In genomic region chr3:152114786-152115185, GRCm38 (mm10) we compare ENCODE assay signal across 7 mouse cellular contexts. TPM values are rescaled to one million over a fixed set of nuclear protein-coding genes. Genes with fewer than 3 reads are reported as not detected.
DNase-seq lines count a peak whose midpoint lies in the region; ATAC-seq lines count a peak whose summit lies in the region.

No protein-coding gene starts in this region.

- WGBS in embryonic facial prominence, embryonic 12.5 days = 45% methylated on average over 10 of the region's 10 CpGs
- WGBS in heart, embryonic 13.5 days = 7% methylated on average over 10 of the region's 10 CpGs
- under 1% methylated on average over 10 of the region's 10 CpGs for WGBS in macrophage (ENCODE audit: missing documents)

- no peaks in the 10 kb centered on the region for H3K9me3 ChIP-seq in embryonic facial prominence, embryonic 12.5 days
- H3K9me3 ChIP-seq in heart, embryonic 13.5 days = no peaks in the 10 kb centered on the region

- no peaks in the 10 kb centered on the region for H3K79me2 ChIP-seq in macrophage (ENCODE audit: inconsistent target)

- H3K27ac ChIP-seq in embryonic facial prominence, embryonic 12.5 days = no peak overlapping the region
- H3K27ac ChIP-seq in heart, embryonic 13.5 days (replicated peaks) = peak overlapping the region; percentile 69
- H3K27ac ChIP-seq in macrophage = peak overlapping the region; percentile 57

- DNase-seq in adrenal gland, adult 8-10 months = peak; percentile 96
- DNase-seq in kidney, postnatal 10 days = peak; percentile 92
- peak; percentile 74 to 86 for DNase-seq in spleen, postnatal 36 days (ENCODE audit: low spot score in 2 of 2)

- H3K27me3 ChIP-seq in embryonic facial prominence, embryonic 12.5 days = no peaks in the 10 kb centered on the region
- peaks cover 7% of the 10 kb centered on the region; the same call in 1 of the 2 replicates for H3K27me3 ChIP-seq in heart, embryonic 13.5 days (replicated peaks)

- H3K36me3 ChIP-seq in embryonic facial prominence, embryonic 12.5 days = no peaks in the 10 kb centered on the region
- H3K36me3 ChIP-seq in heart, embryonic 13.5 days = no peaks in the 10 kb centered on the region
- H3K36me3 ChIP-seq in macrophage (ENCODE audit: inconsistent target) = no peaks in the 10 kb centered on the region

- no peak overlapping the region for H3K4me3 ChIP-seq in embryonic facial prominence, embryonic 12.5 days
- H3K4me3 ChIP-seq in heart, embryonic 13.5 days = no peak overlapping the region
- H3K4me3 ChIP-seq in macrophage (ENCODE audit: inconsistent target) = no peak overlapping the region

- ATAC-seq in embryonic facial prominence, embryonic 12.5 days (ENCODE audit: insufficient number of reproducible peaks, insufficient read depth, low FRiP score, low TSS enrichment) = peak; percentile 25; the same call in 1 of the 2 replicates
- ATAC-seq in heart, embryonic 13.5 days (ENCODE audit: extremely low read depth, insufficient number of reproducible peaks, low FRiP score, low TSS enrichment) = peak; percentile 91
- ATAC-seq in inflammation-experienced regulatory T-cells, adult 6 months = no peak

- H3K4me2 ChIP-seq in embryonic facial prominence, embryonic 12.5 days (replicated peaks) = no peak overlapping the region
- peak overlapping the region; percentile 54 for H3K4me2 ChIP-seq in heart, embryonic 13.5 days

- no peak overlapping the region for H3K9ac ChIP-seq in embryonic facial prominence, embryonic 12.5 days
- H3K9ac ChIP-seq in heart, embryonic 13.5 days = no peak overlapping the region

- peaks cover 28% of the 10 kb centered on the region for H3K4me1 ChIP-seq in embryonic facial prominence, embryonic 12.5 days
- H3K4me1 ChIP-seq in heart, embryonic 13.5 days = peaks cover 48% of the 10 kb centered on the region

RNA-seq across cellular contexts. Expression of gene Gipc2, which starts 51.2 kb away (rescaled TPM):
- total RNA-seq in adrenal gland, adult 8-10 months (2022) = 1 to 10 TPM in 1 of 4 experiments, under 1 TPM in 3; 0.61 to 1.8 (median 0.82) TPM
- polyA plus RNA-seq in embryonic facial prominence, embryonic 12.5 days (2016; fragmentation: Nextera tagmentation; extraction: Ambion mirVana) = 2.4 and 3.5 TPM in 2 replicates
- polyA plus RNA-seq in heart, embryonic 13.5 days (2015; fragmentation: Nextera tagmentation; extraction: Ambion mirVana) = 3.2 and 4.6 TPM in 2 replicates
- 1 to 10 TPM in 3 of 26 experiments, not detected in 23; 1.0 to 1.8 (median 1.2) TPM for total RNA-seq in macrophage (2018; cell fraction: chromatin; rRNA removed)
- under 1 TPM in 17 of 26 experiments, not detected in 9; 0.13 to 0.49 (median 0.29) TPM for total RNA-seq in macrophage (2018; cell fraction: cytosol; rRNA removed)
- 1 to 10 TPM in 1 of 26 experiments, under 1 TPM in 1, not detected in 24; 0.52 to 2.3 TPM for total RNA-seq in macrophage (2018; cell fraction: nucleus; rRNA removed)
- polyA plus RNA-seq in macrophage (2018) = 0.21 to 0.29 TPM in 2 of 3 replicates, not detected in the other
- not detected for polyA plus RNA-seq in inflammation-experienced regulatory T-cells, adult 6 months (2017; shearing (Covaris generic))
